Mouse (Mus musculus) bone marrow macrophage, adult 2 months (primary cell): ENCODE measurements around the gene Nol12. TPM values are rescaled to one million over a fixed set of nuclear protein-coding genes. Genes with fewer than 3 reads are reported as not detected.

ENCODE experiments used
- H3K27ac ChIP-seq: 2 replicates; pipeline ENCODE4 v1.5.1; 2012; ENCODE audit warnings: low read depth, low read length; ENCODE audit not compliant: insufficient read depth
- H3K4me1 ChIP-seq: 2 replicates; pipeline ENCODE4 v1.6.1; 2012; ENCODE audit warnings: low read length; ENCODE audit not compliant: control insufficient read depth, insufficient read depth
- H3K4me3 ChIP-seq: 2 replicates; pipeline ENCODE4 v1.5.1; 2012; ENCODE audit warnings: mild to moderate bottlenecking, low read length, moderate library complexity; ENCODE audit not compliant: insufficient read depth
- CTCF ChIP-seq: IDR thresholded peaks from 2 replicates; pipeline ENCODE4 v1.5.1; 2012; ENCODE audit warnings: low read depth, mild to moderate bottlenecking, low read length, moderate library complexity
- POLR2A ChIP-seq: IDR thresholded peaks from 2 replicates; pipeline ENCODE4 v1.6.1; 2012; ENCODE audit warnings: mild to moderate bottlenecking, low read depth, low read length, borderline replicate concordance
- polyA plus RNA-seq: library from polyadenylated mRNA; stranded (reverse); fragments of >200 nt; gene quantifications from 2 replicates; pipeline ENCODE4 v1.2.4, GENCODE M21; 2012; ENCODE audit not compliant: missing spikeins, insufficient read depth, insufficient read length

Gene Nol12
- polyA plus RNA-seq, 1 experiment: 28.1 TPM

DNA sequence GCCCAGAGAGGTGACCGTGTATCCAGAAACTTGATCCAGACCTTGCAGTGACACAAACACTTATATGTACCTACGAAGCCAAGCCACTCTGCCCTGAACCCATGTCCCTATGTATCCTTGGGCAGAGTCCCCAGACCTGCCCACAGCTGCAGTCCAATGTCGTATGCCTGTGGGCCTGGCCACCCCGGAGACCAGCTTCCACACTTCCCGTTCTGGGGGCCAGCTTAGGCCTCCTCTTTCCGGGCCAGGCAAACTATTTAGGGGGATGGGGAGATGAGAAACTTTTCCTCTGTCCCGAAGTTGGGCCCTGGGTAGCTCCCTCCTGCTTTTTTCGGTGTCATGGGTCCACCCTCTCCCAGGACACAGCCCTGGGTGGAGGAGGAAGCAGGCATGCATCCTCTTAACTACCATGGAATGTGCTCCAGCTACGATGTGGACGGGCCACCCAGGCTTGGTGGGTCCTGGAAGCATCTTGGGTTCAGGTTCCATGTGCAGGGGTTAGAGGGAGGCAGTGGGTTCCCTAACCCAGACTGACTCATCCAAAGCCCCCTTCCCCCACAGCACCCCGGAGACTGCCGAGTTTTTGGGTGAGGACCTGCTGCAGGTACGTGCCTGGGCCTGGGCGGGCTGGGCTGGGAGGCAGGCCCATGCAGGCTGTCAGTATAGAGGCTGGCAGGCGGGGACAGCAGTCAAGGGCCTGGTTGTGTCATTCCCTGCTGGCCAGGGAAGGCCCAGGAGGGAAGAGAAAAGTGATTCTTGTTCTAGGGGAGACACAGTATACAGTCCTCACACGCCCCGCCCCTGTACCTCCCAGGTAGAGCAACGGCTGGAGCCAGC, 33.9 kb upstream of the Nol12 start:
- peak overlapping the region; percentile 77 for H3K4me3 ChIP-seq
- no peak for TF ChIP-seq POLR2A
- H3K4me1 ChIP-seq: peaks cover 27% of the 10 kb centered on the region
- H3K27ac ChIP-seq: peak overlapping the region; percentile 89

DNA sequence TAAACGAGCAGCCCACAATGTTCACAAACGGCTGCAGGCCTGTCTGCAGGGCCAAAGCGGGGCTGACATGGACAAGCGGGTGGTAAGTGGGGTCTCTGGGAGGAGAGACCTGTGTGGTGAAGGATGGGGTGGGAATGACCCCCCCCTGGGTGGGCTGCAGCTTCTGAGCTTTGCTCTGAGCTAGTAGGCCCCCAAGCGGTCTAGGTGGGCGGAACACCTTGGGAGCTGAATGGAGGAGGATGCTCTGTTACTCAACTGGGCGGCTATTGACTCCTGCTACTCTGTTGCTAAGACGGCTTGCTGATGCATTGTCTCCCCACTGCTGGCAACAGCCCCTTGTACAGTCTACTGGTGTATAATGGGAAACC, 33.3 kb upstream of the Nol12 start:
- Histone ChIP-seq H3K4me3 (peak overlapping the region; percentile 77; the same call in 1 of the 2 replicates), H3K27ac (no peak overlapping the region), H3K4me1 (peaks cover 21% of the 10 kb centered on the region)
- TF ChIP-seq POLR2A: no peak
- no peak for TF ChIP-seq CTCF

DNA sequence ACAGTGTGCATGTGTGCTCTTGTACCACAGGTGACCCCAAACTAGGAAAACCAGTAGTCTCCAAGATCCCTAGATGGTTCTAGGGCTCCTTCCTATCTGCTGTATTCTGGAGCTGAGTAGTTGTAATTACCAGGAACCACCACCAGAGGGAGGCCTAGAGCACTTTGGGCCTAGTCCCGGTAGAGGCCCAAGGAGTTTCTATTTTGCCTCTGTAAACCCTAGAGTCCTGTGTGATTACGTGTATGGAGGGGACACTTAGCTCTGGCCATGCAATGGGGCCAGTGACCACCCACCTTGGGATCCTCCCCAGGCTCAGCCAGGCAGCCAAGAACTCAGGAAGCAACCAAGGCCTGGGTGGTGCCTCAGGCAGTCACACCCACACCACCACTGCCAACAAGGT, 31.5 kb upstream of the Nol12 start:
- H3K4me1 ChIP-seq: peaks cover 15% of the 10 kb centered on the region

DNA sequence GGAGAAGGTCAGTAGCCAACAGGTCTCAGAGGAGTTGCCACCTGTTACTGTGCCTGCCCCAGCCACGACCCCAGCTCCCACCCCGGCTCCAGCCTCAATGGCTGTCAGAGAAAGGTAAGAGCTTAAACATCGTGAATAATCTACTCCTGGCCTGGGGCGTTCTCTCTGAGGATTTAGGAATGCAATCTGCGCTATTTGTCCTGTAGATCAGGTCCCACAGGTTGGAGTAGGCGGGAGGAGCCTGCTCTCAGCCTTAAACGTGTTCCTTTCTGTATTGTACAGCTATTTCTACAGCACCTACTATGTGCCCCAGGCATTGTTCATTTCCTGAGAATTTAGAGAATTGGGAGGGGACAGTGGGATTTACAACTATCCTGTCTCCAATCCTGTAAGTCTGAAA, 26.3 kb upstream of the Nol12 start:
- TF ChIP-seq CTCF (no peak), POLR2A (no peak)
- H3K4me3 ChIP-seq: no peak overlapping the region

More for the DNA sequence above, 31.5 kb upstream of the Nol12 start:
- H3K4me3 ChIP-seq: peak overlapping the region; percentile 30; the same call in 1 of the 2 replicates
- H3K27ac ChIP-seq: no peak overlapping the region
- TF ChIP-seq POLR2A: no peak
- peak; percentile 69 for TF ChIP-seq CTCF

DNA sequence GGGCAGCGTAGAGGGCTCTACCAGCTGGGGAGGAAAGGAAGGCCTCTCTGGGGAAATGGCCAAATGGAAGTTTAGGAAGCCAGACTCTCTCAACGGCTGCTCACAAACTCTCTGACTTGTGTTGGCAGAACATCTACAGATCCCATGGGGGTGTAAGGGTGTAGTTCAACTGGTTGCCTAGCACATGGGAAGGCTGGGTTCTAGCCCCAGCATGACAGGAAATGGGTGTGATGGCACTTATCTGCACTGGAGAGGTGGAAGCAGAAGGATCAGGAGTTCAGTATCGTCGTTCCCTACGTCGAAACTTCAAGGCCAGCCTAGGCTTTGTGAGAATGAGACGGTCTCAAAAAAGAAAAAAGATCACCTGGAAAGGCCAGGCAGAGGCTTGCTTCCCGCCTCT, 25.8 kb upstream of the Nol12 start:
- TF ChIP-seq POLR2A (no peak), CTCF (no peak)
- Histone ChIP-seq H3K4me1 (no peaks in the 10 kb centered on the region), H3K4me3 (no peak overlapping the region), H3K27ac (no peak overlapping the region)

More for the DNA sequence above, 26.3 kb upstream of the Nol12 start:
- Histone ChIP-seq H3K4me1 (0 out of 2 replicates have a peak, but pooled peaks cover under 1% of the 10 kb centered on the region), H3K27ac (no peak overlapping the region)

DNA sequence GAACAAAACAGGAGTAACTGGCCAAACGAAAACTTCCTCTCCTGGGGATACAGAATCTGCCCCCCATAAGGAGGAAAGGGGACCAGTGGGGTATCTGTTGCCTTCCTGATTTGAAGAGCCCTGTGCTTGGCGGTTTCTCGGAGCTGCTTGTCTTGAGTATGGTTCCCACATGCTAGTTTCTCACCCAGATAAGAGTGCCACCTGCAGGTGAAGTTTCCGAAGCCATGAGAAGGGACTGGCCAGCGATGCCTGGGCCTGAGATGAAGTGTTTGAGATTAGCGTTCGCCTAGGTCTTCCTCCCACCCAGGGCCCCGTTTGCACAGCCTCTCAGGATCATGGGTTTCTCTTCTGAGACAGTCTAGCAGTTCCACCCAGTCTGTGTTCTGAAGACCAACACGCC, 22.7 kb upstream of the Nol12 start:
- no peak overlapping the region for H3K4me3 ChIP-seq
- peaks cover 8% of the 10 kb centered on the region for H3K4me1 ChIP-seq
- TF ChIP-seq CTCF (0 out of 2 replicates have a peak, but pooled peaks have one; percentile 13), POLR2A (no peak)
- H3K27ac ChIP-seq: no peak overlapping the region

DNA sequence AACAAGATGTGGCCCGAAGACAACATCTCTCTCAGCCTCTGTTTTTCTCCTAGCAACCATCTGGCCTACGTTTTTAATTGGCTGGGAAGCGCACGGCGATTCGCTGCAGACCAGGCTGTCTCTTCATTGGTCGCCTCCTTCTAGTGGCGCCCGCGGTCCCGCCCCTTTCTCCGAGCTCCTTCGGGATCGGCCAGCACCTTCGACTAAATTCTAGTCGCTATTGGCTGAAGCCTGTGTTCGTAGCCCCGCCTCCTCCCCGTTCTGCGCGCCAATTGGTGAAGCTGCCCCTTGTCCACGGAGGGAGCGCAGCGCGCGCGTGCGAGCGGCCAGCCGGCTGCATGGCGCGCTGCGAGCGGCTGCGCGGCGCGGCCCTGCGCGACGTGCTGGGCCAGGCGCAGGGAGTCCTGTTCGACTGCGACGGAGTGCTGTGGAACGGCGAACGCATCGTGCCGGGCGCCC, 21.1 kb upstream of the Nol12 start, which contains the start of gene Pdxp:
Gene Pdxp (plus strand): TSS at position 288 of the 459 bp plus-strand sequence.
- peaks cover 8% of the 10 kb centered on the region for H3K4me1 ChIP-seq
- TF ChIP-seq CTCF: no peak
- TF ChIP-seq POLR2A: no peak
- no peak within 1 kb of the TSS for H3K27ac ChIP-seq
- peak within 1 kb of the TSS; percentile 76 for H3K4me3 ChIP-seq

DNA sequence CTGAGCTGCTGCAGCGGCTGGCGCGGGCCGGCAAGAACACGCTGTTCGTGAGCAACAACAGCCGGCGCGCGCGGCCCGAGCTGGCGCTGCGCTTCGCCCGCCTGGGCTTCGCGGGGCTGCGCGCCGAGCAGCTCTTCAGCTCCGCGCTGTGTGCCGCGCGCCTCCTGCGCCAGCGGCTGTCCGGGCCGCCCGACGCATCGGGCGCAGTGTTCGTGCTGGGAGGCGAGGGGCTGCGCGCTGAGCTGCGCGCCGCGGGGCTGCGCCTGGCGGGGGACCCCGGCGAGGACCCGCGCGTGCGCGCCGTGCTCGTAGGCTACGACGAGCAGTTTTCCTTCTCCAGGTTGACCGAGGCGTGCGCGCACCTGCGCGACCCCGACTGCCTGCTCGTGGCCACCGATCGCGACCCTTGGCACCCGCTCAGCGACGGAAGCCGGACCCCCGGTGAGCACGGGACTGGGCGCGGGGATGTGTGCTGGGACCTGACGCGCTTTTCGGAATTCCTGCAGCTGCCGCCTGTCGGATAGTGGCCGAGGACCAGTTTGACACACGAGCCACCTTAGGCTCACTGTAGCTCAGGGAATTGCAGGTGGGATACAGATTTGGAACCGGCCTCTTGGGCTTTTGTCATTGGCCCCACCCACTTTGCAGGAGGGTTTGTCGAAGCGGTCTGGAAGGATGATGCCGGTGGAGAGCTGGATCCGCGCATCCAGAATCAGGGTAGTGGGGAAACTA, 20.5 kb upstream of the Nol12 start:
- no peak for TF ChIP-seq POLR2A
- H3K27ac ChIP-seq: no peak overlapping the region

DNA sequence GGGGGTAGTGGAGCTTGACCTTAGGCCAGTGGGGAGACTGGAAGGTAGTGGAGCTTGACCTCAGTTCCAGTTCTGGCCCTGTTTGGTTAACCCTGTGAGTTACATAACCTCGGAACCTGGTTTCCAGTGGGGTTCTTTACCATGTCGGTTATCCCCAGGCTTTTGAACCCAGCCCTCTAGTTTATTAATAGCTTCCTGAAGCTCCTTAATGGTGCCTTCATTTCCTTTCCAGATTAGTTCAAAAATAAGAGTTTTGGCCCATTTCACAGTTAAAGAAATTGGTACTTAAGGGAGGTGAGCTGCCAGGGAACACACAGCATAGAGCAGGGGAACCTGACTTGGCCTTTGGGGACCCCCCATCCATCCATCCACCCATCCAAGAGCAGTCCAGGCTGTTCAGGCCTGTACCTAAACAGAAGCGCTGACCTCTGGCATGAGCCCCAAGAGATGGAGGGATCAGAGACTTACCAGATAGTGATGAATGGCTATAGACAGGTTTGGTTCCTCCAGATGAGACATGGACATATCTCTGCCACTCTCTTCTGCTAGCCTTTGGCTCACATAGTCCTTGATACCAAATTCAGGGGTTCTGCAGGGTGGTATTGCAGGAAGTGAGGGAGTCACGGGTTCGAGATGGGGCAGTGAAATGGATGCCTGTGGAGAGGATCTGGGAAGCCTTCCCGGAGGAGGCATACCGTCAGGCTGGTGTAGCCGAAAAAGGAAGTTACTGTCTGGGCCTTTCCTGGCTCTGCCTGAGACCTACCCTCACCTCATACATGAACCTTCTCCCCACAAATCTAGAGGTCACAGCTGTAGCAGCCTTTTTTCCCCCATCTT, 19.7 kb upstream of the Nol12 start:
- Histone ChIP-seq H3K4me1 (peaks cover 8% of the 10 kb centered on the region), H3K27ac (no peak overlapping the region), H3K4me3 (peak overlapping the region; percentile 76)
- TF ChIP-seq CTCF (no peak), POLR2A (no peak)

More for the DNA sequence above, 20.5 kb upstream of the Nol12 start:
- Histone ChIP-seq H3K4me1 (peaks cover 8% of the 10 kb centered on the region), H3K4me3 (peak overlapping the region; percentile 76)
